Mouse (Mus musculus): ENCODE measurements around the gene Orc6. TPM values are rescaled to one million over a fixed set of nuclear protein-coding genes. Genes with fewer than 3 reads are reported as not detected.
A peak's percentile ranks its signal among the peaks of the same experiment; 100 is the strongest.

Orc6 gene
- polyA plus RNA-seq, 2 experiments, result 95.2 to 99.3 TPM

GRCm38 (mm10) chr8:85303531-85303930, 4.1 kb downstream of the Orc6 start:
- Histone ChIP-seq H3K27ac (replicated peaks; ENCODE audit: low read depth, low read length) (no peak overlapping the region), H3K4me3 (replicated peaks; ENCODE audit: low read length) (no peak overlapping the region), H3K4me1 (ENCODE audit: control insufficient read depth, insufficient read depth, low read length) (peaks cover 10% of the 10 kb centered on the region), H3K4me2 (replicated peaks; ENCODE audit: low read depth, low read length, severe bottlenecking) (no peak overlapping the region), H3K9ac (ENCODE audit: low read depth, low read length, severe bottlenecking) (no peak overlapping the region), H3K9me3 (ENCODE audit: control insufficient read depth, low read length) (no peaks in the 10 kb centered on the region), H3K27me3 (ENCODE audit: control insufficient read depth, insufficient read depth, low read length) (no peaks in the 10 kb centered on the region), H3K36me3 (ENCODE audit: control insufficient read depth, insufficient read depth, low read length) (peaks cover 59% of the 10 kb centered on the region)
- no peak for DNase-seq (ENCODE audit: low spot score)
- 81% methylated on average over 5 of the region's 5 CpGs for WGBS
- TF ChIP-seq POLR2A (IDR thresholded peaks at IDR 0.05; ENCODE audit: borderline replicate concordance, extremely low read depth, insufficient read depth, insufficient read length), result no peak
- no peak for ATAC-seq (ENCODE audit: low FRiP score, low read depth)

GRCm38 (mm10) chr8:85308564-85308963, 9.1 kb downstream of the Orc6 start:
- H3K27ac ChIP-seq (replicated peaks; ENCODE audit: low read depth, low read length), result no peak overlapping the region
- ATAC-seq (ENCODE audit: low FRiP score, low read depth) (no peak), DNase-seq (ENCODE audit: low spot score) (no peak)
- no peaks in the 10 kb centered on the region for H3K4me1 ChIP-seq (ENCODE audit: control insufficient read depth, insufficient read depth, low read length)
- 96% methylated on average over 2 of the region's 2 CpGs for WGBS
- H3K36me3 ChIP-seq (ENCODE audit: control insufficient read depth, insufficient read depth, low read length), result peaks cover 46% of the 10 kb centered on the region
- TF ChIP-seq POLR2A (IDR thresholded peaks at IDR 0.05; ENCODE audit: borderline replicate concordance, extremely low read depth, insufficient read depth, insufficient read length), result no peak
- no peak overlapping the region for H3K4me3 ChIP-seq (replicated peaks; ENCODE audit: low read length)
- H3K9me3 ChIP-seq (ENCODE audit: control insufficient read depth, low read length), result no peaks in the 10 kb centered on the region
- no peaks in the 10 kb centered on the region for H3K27me3 ChIP-seq (ENCODE audit: control insufficient read depth, insufficient read depth, low read length)
- H3K4me2 ChIP-seq (replicated peaks; ENCODE audit: low read depth, low read length, severe bottlenecking), result no peak overlapping the region
- H3K9ac ChIP-seq (ENCODE audit: low read depth, low read length, severe bottlenecking), result no peak overlapping the region

GRCm38 (mm10) chr8:85311743-85312142, 12.3 kb downstream of the Orc6 start:
- Histone ChIP-seq H3K4me3 (replicated peaks; ENCODE audit: low read length) (no peak overlapping the region), H3K27ac (replicated peaks; ENCODE audit: low read depth, low read length) (no peak overlapping the region), H3K9me3 (ENCODE audit: control insufficient read depth, low read length) (no peaks in the 10 kb centered on the region), H3K4me2 (replicated peaks; ENCODE audit: low read depth, low read length, severe bottlenecking) (no peak overlapping the region), H3K27me3 (ENCODE audit: control insufficient read depth, insufficient read depth, low read length) (no peaks in the 10 kb centered on the region), H3K4me1 (ENCODE audit: control insufficient read depth, insufficient read depth, low read length) (no peaks in the 10 kb centered on the region), H3K9ac (ENCODE audit: low read depth, low read length, severe bottlenecking) (no peak overlapping the region), H3K36me3 (ENCODE audit: control insufficient read depth, insufficient read depth, low read length) (peaks cover 20% of the 10 kb centered on the region)
- ATAC-seq (ENCODE audit: low FRiP score, low read depth), result peak; percentile 55; the same call in 1 of the 2 replicates
- DNase-seq (ENCODE audit: low spot score), result peak; percentile 37
- no peak for TF ChIP-seq POLR2A (IDR thresholded peaks at IDR 0.05; ENCODE audit: borderline replicate concordance, extremely low read depth, insufficient read depth, insufficient read length)

GRCm38 (mm10) chr8:85313036-85313435, 13.6 kb downstream of the Orc6 start:
- TF ChIP-seq POLR2A (IDR thresholded peaks at IDR 0.05; ENCODE audit: borderline replicate concordance, extremely low read depth, insufficient read depth, insufficient read length), result no peak
- WGBS, result 87% methylated on average over 3 of the region's 3 CpGs
- no peak overlapping the region for H3K4me3 ChIP-seq (replicated peaks; ENCODE audit: low read length)

GRCm38 (mm10) chr8:85318534-85318933, 19.1 kb downstream of the Orc6 start:
- WGBS, result 94% methylated on average over 4 of the region's 4 CpGs
- no peak overlapping the region for H3K4me2 ChIP-seq (replicated peaks; ENCODE audit: low read depth, low read length, severe bottlenecking)
- DNase-seq (ENCODE audit: low spot score), result no peak

More at GRCm38 (mm10) chr8:85313036-85313435, 13.6 kb downstream of the Orc6 start:
- Histone ChIP-seq H3K27ac (replicated peaks; ENCODE audit: low read depth, low read length) (no peak overlapping the region), H3K9me3 (ENCODE audit: control insufficient read depth, low read length) (no peaks in the 10 kb centered on the region), H3K9ac (ENCODE audit: low read depth, low read length, severe bottlenecking) (no peak overlapping the region), H3K27me3 (ENCODE audit: control insufficient read depth, insufficient read depth, low read length) (no peaks in the 10 kb centered on the region), H3K4me1 (ENCODE audit: control insufficient read depth, insufficient read depth, low read length) (no peaks in the 10 kb centered on the region), H3K36me3 (ENCODE audit: control insufficient read depth, insufficient read depth, low read length) (peaks cover 9% of the 10 kb centered on the region), H3K4me2 (replicated peaks; ENCODE audit: low read depth, low read length, severe bottlenecking) (no peak overlapping the region)
- ATAC-seq (ENCODE audit: low FRiP score, low read depth), result no peak
- DNase-seq (ENCODE audit: low spot score), result no peak

GRCm38 (mm10) chr8:85321981-85322380, 22.5 kb downstream of the Orc6 start:
- Histone ChIP-seq H3K4me3 (replicated peaks; ENCODE audit: low read length) (no peak overlapping the region), H3K9ac (ENCODE audit: low read depth, low read length, severe bottlenecking) (no peak overlapping the region), H3K4me1 (ENCODE audit: control insufficient read depth, insufficient read depth, low read length) (no peaks in the 10 kb centered on the region), H3K27me3 (ENCODE audit: control insufficient read depth, insufficient read depth, low read length) (no peaks in the 10 kb centered on the region), H3K9me3 (ENCODE audit: control insufficient read depth, low read length) (no peaks in the 10 kb centered on the region), H3K4me2 (replicated peaks; ENCODE audit: low read depth, low read length, severe bottlenecking) (no peak overlapping the region), H3K36me3 (ENCODE audit: control insufficient read depth, insufficient read depth, low read length) (no peaks in the 10 kb centered on the region), H3K27ac (replicated peaks; ENCODE audit: low read depth, low read length) (no peak overlapping the region)
- 83% methylated on average over 15 of the region's 15 CpGs for WGBS
- DNase-seq (ENCODE audit: low spot score) (no peak), ATAC-seq (ENCODE audit: low FRiP score, low read depth) (no peak)
- no peak for TF ChIP-seq POLR2A (IDR thresholded peaks at IDR 0.05; ENCODE audit: borderline replicate concordance, extremely low read depth, insufficient read depth, insufficient read length)

More at GRCm38 (mm10) chr8:85318534-85318933, 19.1 kb downstream of the Orc6 start:
- H3K9me3 ChIP-seq (ENCODE audit: control insufficient read depth, low read length), result no peaks in the 10 kb centered on the region
- ATAC-seq (ENCODE audit: low FRiP score, low read depth), result no peak
- TF ChIP-seq POLR2A (IDR thresholded peaks at IDR 0.05; ENCODE audit: borderline replicate concordance, extremely low read depth, insufficient read depth, insufficient read length), result no peak
- H3K36me3 ChIP-seq (ENCODE audit: control insufficient read depth, insufficient read depth, low read length), result no peaks in the 10 kb centered on the region
- no peak overlapping the region for H3K9ac ChIP-seq (ENCODE audit: low read depth, low read length, severe bottlenecking)
- no peaks in the 10 kb centered on the region for H3K27me3 ChIP-seq (ENCODE audit: control insufficient read depth, insufficient read depth, low read length)
- H3K4me1 ChIP-seq (ENCODE audit: control insufficient read depth, insufficient read depth, low read length), result no peaks in the 10 kb centered on the region
- H3K27ac ChIP-seq (replicated peaks; ENCODE audit: low read depth, low read length), result no peak overlapping the region
- no peak overlapping the region for H3K4me3 ChIP-seq (replicated peaks; ENCODE audit: low read length)

Measured in limb, embryonic 14.5 days (tissue).